Mouse (Mus musculus) urinary bladder, adult 2 months (tissue): ENCODE results near the gene Ulk4. TPM values are rescaled to one million over a fixed set of nuclear protein-coding genes. Genes with fewer than 3 reads are reported as not detected.

Source experiments
- DNase-seq: peaks from one replicate; pipeline ENCODE4 v3.0.0; 2022; ENCODE audit warnings: low spot score
- polyA plus RNA-seq: library from polyadenylated mRNA; depleted of rRNA; stranded (reverse); fragments of >200 nt; gene quantifications from 2 replicates; pipeline ENCODE4 v1.2.3, GENCODE M21; 2012; rRNA removed

The Ulk4 gene
- 2.4 and 2.9 TPM in 2 replicates for polyA plus RNA-seq

DNA sequence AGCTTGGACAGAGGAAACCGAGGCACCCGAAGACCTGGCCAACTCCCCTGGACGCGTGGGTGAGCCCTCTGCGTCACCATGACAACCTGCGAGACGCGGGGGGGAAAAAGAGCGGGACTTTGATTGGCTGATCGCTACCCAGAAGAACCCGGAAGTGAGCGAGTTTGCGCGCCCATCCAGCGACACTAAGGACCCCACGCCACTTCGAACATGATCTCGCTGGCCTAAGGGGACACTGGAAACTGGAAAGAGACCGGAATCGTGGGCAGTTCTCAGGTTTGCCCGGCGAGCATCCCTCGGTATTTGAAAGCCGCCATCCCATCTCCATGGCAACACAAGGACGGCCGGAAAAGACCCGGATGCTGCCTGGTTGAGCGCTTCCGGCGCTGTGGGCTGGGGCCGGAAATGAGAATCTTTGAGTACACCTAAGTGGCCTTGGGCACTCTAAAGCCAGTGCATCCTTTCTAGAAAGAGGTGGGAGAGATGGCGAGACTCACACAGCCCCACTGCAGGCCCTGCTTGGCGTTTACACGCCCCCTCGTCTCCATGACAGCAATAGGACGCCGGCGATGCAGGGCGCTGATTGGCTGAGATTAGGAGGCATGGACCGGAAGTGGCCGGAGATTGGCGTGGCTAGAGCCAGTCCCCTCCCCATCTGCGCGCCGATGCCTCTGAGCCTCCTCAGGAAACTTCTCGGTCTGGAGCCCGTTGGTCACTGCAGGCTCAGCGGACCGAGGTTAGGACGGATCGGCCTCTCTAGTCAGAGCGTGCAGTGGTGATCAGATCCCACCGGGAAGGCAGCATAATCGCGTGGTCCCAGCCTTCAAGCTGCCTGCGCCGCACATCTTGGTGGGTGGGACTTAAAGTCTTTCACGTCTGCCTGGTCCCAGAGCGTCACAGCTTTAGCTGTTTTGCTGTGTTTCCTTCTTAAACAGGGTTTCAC, at the start of gene Ulk4:
Ulk4 (minus strand) TSS at position 80 of the 943 bp plus-strand sequence.
- peak; percentile 86 for DNase-seq

DNA sequence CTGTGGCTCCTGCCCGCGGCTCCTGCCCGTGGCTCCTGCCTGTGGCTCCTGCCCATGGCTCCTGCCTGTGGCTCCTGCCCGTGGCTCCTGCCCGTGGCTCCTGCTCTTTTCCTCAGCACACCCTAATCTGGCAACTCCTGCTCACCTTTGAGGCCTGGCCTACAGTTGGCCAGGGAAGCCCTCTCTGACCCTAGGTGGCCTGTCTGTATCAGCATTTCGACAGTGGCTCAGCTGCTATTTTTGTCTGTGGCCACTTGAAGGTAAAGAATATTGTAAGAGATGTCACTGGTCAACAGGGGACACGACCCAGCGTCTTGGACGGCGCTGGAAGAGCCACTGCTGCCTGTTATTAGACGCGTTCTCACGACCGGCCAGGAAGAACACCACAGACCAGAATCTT, 45.0 kb upstream of the Ulk4 start:
- no peak for DNase-seq

DNA sequence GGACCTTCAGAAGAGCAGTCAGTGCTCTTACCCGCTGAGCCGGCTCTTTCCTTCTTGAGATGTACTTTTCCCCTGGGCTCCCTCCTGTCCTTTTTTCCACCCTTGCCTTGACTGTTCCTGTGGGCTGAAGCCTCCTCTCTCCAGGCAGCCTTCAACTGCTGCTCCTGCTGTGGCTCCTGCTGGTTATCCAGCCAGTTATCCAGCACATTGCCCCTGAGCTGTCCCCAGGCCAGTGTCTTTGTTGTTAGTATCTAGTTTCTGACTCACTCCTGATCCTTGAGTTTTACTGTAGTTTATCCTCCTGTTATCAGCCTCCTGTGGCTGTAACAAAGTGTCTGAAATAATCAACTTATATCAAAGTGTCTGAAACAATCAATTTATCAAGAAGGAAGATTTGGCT, 44.1 kb upstream of the Ulk4 start:
- DNase-seq = no peak

DNA sequence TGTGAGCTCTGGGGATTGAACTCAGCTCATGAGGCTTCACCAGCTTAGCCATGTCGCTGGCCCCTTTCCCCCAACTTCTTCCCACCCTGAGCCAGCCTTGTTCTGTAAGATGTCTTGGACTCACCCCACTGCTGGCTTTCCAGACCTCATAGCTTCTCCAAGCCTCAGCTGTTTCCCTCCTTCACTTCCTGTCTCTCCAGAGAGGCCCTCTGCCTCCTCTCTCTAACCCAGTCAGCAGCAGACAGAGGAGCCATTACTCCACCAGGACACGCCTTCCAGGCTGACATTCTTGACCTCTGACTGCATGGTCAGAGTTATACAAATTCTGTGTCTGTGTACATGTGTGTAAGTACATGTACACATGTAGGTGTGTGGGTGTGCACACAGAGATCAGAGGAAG, 43.4 kb upstream of the Ulk4 start:
- no peak for DNase-seq

DNA sequence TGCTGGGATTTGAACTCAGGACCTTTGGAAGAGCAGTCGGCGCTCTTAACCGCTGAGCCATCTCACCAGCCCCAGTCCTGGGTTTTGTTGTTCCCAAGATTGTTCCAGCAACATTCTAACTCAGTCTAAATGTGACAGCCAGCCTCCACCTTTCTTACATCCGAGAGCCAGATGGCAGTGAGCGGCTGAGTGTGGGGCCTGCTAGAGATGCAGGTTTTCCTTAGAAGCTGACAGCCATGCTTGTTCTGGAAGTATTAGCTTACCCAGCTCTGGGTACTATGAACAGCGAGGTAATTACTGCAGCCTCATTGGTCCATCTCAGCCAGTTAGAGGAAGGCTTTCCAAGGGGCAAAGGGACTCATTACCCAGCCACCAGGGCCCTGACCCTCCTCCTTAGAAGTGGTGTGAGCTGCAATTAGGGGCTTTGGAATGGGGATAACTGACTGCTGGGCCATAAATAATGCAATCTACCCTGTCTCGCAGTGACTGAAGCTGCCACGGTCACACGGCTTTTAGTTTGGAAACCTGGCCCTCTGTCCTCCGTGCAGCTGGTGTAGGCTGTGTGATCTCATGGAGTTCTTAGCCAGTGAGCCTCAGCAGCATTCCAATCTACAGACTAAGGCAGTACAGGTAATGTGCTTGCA, 42.4 kb upstream of the Ulk4 start:
- no peak for DNase-seq

DNA sequence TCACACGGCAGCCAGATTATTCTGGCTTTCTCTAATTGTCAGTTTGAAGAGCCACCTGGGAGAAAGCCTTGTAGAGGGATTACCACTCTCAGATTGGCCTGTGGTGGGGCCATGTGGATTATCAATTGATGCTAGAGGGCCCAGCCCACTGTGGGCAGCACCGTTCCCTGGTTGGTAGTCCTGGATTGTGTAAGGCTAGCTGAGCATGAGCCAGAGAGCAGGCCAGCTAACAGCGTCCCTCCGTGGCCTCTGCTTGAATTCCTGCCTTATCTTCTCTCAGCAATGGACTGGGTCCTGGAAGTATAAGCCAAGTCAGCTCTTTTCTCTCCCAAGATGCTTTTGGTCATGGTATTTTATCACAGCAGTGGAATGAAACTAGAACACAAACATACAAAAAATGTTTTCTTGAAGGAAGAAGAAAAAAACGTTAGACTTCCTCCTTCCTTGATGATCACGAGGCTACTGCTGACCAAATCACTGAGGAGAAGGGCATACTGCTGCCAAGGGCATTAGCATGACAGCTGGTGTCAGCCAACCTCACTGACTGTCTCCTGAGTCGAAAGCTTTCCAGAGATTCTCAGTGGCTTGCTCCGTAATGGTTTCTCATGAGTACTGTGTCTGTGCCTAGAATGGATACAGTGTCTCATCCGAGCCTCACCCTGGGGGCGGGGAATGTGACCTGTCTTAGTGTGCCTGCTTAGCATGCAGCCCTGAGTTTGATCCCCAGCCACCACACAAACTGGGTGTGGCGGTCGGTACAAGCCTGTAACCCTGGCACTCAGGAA, 39.8 kb upstream of the Ulk4 start:
- no peak for DNase-seq

DNA sequence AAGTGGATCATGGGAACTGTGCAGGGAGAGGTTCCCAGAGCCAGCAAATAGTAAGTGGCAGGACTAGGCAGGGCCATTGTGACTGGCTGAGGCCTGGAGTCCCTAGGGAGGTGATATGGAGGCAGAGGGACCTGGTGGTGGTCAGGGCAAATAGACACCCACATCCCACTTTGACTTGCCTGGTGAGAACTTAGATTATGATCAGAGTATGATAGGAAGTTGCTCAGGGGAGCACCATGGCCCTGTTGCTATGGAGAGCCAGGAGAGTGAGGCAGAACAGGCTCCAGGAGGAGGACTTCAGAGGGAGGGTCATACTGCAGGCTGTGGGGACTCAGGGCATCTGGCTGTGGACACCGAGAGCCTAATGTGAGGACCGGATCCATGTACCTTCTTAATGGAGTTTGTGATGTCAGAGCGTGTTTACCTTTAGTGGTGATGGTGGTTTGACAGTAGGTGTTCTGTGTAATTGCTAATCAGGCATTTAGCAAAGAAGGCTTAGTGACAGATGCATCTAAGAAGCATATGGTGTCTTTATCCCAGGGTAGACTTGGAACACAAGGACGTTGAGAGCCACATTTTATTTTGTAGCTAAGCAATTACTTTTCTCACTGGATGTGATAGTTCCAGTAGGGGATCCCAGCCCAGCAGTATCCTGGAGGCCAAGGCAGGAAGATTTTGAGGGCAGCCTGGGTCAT, 39.1 kb upstream of the Ulk4 start:
- no peak for DNase-seq

DNA sequence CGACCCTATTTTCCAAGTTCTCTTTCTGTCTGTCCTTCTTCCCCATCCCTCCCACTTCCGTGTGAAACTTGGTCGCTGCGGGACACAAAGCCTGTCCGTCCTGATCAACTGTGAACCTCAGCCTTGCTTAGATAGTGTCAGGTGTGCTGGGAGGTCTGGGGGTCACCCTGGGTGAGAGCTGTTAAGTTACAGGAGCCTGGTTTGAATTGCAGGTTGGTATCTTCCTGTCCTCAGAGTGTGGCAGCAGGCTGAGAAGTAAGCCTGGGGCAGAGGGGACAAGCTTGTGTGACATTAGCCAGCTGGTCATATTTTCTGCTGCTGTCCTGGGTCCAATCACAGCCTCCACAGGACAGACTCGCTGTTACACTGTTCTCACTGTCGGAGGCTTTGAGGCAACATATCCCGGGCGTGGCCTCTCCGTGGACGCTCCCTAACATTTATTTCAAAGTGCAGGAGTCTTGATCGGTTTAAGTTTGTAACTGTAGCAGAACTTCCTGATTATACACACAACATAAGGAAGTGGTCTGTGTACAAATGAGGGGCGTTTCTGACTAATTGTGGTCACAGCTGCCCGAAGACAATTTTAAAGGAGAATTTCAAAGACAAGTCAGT, 37.6 kb upstream of the Ulk4 start:
- no peak for DNase-seq

DNA sequence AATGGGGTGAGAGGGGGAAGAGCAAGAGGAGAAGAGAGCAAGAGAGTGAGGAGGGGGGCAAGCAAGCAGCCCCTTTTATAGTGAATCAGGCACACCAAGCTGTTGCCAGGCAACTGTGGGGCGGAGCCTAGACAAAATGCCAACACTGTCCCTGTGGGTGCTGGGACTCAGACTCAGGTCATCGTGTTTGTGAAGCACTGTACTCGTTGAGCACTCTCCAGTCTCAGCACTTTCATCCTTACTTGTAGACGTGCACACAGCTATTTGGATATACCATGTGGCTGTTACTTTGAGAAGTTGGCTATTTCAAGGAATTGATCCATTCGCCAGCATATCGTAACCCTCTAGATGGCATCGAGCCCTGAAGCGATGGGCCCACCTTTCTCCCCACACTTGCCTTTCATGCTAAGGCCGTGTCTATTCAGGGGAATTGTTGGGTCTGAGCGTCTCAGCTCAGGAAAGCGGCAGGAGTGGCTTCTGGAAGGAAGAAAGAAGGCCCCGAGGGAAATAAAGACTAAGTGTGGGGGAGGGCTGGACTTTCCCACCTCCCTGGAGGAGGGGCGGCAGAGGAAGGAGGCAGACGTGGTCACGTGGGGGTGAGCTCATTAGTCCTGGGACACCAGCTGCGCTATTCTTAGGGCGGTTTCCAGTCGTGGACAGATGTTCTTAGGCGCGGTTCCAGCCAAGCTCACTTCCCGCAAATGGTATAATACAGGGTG, 36.8 kb upstream of the Ulk4 start:
- DNase-seq = no peak

DNA sequence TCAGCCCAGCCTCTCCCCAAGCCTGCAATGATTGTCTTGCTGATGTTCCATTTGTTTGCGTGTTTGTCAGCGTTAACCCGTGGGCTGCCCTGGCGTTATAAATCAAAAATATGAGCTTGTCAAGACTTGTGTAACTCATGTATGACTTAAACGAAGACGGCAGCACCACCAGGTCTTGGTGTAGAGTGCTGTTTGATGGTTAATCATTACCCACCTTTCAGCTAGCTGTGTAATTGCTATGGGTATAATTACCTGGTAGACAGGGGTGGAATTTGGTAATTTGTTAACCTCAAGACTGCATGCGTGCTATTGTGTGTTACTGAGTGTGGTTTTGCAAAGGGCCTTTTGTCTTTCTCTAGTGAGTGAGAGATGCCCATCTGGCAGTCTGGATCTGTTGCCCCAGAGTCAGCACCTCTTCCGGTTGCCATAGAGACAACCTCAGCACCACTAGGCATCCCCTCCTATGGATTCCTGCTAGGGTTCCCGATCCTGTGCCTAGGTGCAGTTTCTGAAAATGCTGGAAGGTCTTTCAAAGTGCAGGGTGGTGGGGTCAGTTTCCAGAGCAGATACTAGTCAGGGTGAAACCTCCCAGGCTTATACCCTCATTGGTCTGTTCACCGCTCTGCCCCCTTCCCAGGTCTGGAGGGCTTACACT, 35.4 kb upstream of the Ulk4 start:
- DNase-seq = no peak

DNA sequence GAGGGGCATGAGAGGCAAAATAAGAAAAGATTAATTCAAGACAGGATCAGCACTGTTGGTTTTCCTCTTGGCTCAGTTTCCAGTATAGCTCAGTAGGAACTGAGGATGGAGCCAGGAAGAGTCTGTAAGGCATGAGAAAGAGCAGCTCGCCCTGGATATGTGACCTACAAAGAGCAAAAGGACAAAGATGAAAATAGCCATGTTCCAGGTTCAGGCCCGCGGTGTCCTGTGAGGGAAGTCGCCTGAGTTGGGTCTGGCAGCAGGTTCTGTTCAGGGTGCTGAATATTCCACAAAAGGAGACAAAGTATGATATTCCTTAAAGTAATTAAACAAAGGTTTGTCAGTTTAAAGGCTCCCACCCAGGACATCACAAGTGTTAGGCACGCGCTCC, 34.8 kb upstream of the Ulk4 start:
- DNase-seq = no peak

DNA sequence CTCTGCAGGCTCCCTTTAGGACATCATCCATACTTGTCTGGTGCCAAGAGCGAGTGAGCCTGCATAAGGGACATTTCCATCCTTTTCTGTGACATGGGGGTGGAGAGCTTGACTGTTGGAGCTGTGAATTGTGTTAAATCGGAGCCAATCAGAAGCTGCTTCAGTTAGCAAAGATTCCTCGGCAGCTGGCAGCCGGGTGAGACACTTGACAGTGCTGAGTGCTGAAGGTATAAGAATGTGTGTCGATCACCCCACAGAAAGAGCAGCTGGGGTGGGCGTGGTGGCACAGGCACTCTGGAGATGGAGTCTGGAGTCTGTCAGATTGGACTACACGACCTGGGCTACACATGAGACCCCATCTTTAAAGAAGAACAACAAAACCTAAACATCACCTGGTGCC, 33.5 kb upstream of the Ulk4 start:
- DNase-seq = no peak

DNA sequence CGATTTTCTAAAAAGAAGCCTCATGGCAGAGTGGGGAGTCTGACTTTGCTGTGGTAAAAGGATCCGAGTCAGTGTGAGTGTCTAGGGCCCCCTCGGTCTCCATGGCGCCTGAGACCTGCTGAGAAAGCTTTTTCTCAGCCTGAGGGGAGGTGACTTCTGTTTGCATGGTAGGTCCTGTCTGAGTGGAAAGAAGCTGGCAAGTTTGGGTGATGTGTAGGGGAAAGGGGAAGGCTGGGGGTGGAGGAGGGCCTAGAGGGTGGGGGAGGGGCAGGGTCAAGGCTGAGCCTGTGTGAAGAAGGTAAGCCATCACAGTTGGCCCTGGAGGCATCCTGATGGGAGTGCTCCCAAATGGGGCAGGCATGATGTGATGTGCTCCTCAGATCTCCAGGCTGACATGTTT, 32.3 kb upstream of the Ulk4 start:
- no peak for DNase-seq

DNA sequence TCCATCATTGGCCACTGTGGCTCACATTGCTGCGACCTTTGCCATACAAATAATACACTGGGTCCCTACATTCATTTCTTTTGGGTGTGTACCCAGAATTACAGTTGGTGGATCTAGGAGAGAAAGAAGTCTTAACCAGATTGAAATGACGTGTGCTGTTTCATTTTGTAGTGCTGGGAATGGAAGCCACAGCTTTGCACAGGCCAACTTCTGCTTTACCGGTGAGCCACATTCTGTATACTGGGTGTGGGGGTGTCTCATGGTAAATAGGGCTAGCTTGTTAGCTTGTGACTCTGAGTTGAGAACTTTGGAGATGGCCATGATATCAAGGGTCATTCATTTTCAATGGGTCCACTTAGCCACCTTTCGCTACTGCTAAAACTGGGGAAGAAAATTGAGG, 28.5 kb upstream of the Ulk4 start:
- no peak for DNase-seq

DNA sequence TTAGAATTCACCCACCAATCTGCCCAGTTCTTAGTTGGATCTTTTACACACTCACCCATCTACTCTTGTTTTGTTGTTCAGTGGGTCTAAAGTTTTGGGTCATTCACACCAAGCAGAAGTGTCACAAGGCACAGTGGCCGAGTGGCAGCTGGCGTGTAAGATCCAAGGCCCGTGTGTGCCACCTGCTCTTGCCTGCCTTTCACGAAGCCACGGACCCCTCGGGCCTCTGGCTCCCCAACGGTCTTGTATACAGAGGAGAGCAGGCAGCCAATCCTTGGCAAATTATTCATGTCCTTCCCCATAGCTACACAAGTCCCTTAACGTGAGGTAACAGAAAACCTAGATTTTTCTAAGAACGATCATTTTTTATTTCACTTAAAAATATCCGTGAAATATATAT, 27.5 kb upstream of the Ulk4 start:
- DNase-seq = no peak

DNA sequence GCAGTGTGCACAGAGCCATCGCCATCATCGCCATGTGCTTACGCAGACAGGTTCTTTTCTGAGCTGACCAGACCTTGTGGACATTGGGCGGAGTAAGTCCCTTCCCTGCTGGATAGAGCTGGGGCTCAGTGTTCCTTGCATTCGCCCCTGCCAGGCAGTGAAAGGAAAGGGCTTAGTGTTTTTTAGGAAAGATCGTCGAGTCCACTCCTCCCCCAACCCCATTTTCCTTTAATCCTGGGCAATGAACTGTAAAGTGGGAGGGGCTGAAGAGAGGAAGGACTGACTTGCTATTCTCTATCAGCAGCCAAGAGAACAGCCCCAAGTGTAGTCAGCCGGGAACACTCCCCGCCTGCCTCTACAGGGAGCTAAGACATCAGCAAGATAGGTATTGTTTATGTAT, 26.8 kb upstream of the Ulk4 start:
- no peak for DNase-seq

DNA sequence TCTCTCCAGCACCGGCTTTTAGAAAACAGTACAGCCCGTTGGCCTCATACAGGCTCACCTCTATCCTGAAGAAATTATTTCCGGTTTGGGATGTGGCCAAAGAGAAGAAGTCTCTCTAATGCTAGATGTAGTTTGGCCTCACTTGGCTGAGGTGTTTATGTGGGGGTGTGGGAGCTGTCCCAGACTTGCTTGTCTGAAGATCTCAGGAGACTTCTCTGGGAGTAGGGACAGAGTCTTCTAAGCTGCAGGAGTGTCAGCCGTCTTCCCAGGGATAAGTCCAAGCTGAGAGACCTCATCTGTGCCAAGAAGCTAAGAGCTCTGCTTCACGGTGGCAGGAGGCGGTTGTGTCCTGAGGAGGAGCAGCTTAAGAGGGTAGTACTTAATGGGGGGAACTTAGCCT, 26.1 kb upstream of the Ulk4 start:
- DNase-seq = no peak

DNA sequence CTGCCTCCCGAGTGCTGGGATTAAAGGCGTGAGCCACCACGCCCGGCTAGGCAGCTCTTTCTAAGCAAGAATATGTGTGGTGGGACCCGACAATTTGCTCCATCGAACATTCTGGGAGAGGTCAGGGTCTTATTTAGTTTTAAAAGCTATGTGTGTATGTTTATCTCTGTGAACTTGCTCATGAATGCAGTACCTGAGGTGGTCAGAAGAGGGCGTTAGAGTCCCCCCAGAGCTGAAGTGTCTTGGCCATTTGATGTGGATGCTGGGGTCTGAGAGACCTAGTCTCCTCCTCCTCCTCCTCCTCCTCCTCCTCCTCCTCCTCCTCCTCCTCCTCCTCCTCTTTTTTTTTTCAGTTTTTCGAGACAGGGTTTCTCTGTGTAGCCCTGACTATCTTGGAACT, 25.5 kb upstream of the Ulk4 start:
- no peak for DNase-seq

DNA sequence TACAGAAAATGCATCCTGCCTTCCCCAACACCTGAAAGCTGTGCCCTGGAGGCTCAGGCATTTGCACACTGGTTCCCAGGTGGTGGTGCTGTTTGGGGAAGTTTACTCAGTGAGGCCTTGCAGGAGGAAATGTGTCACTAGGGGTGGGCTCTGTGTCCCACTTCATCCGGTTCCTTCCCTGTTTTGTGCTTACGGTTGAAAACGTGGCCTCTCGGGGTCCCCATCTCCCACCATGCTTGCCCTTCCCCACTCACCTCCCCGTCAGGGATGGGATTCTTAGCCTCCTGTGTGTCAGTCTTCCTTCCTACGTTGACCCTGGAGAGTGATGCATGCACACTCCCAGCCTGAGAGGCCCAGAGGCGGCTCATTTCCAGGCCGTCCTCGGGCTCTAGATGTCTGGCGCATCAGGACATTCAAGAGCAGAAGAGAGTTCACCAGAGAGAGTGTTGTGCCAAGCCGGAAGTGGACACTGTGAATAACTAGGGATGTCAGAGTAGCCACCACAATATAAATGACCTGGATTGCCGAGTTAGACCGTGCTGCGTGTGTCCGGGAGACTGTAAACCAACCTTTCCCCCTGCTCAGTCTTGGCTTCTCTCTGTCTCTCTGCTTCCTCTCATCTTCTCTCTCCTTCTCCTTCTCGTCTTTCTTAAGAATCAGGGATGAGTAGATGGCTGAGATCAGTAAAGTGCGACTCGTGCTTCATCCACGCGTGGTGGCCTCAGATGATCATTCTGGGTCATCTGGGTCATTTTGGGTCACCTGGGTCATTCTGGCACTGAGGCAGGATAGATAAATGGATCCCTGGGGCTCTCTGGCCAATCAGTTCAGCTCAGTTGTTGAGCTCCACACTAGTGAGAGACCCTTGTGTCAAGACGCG, 24.3 kb upstream of the Ulk4 start:
- DNase-seq = no peak
